Mouse (Mus musculus): ENCODE data around the gene Cnbd2.

- TF ChIP-seq POLR2A (IDR thresholded peaks at IDR 0.05; ENCODE audit: insufficient read length, low read depth): no peak
- no peak for TF ChIP-seq TCF12 (IDR thresholded peaks at IDR 0.05; ENCODE audit: insufficient read depth, poor library complexity, severe bottlenecking)
- TF ChIP-seq USF1 (IDR thresholded peaks at IDR 0.05; ENCODE audit: low read depth): no peak
- TF ChIP-seq MAX (IDR thresholded peaks at IDR 0.05; ENCODE audit: low read depth): no peak
- no peak for TF ChIP-seq MYOG (IDR thresholded peaks at IDR 0.05; ENCODE audit: control insufficient read depth in 1 of 3, insufficient read depth in 1 of 3, insufficient read length in 2 of 3, low read depth in 2 of 3)
- no peak for TF ChIP-seq CEBPB (IDR thresholded peaks at IDR 0.05; ENCODE audit: insufficient read depth, poor library complexity, severe bottlenecking)
- no peak for TF ChIP-seq POLR2AphosphoS2 (IDR thresholded peaks at IDR 0.05; ENCODE audit: insufficient read length, low read depth)
- no peak for TF ChIP-seq SRF (IDR thresholded peaks at IDR 0.05; ENCODE audit: control insufficient read depth, insufficient read length, low read depth)
- no peak for TF ChIP-seq MYOD1 (IDR thresholded peaks at IDR 0.05; ENCODE audit: control insufficient read depth in 1 of 3, insufficient read length in 2 of 3, low read depth in 2 of 3)
Observed at GRCm38 (mm10) chr2:156272553-156272952, 39.5 kb upstream of the Cnbd2 start.
